Mouse (Mus musculus) myocyte (in vitro differentiated cells): ENCODE data around the gene Ucn3. TPM values are rescaled to one million over a fixed set of nuclear protein-coding genes. Genes with fewer than 3 reads are reported as not detected.

Experiments used
- H3K27me3 ChIP-seq: one replicate; pipeline ENCODE4 v1.6.1; 2011; ENCODE audit not compliant: control insufficient read depth, insufficient read depth, insufficient read length
- H3K36me3 ChIP-seq: one replicate; pipeline ENCODE4 v1.6.1; 2011; ENCODE audit not compliant: control insufficient read depth, insufficient read depth
- H3K4me2 ChIP-seq: one replicate; pipeline ENCODE4 v1.6.1; 2011; ENCODE audit warnings: low read depth, control low read depth
- H3K4me3 ChIP-seq: one replicate; pipeline ENCODE4 v1.5.1; 2011; ENCODE audit warnings: mild to moderate bottlenecking, control low read depth, moderate library complexity
- H3K79me2 ChIP-seq: one replicate; pipeline ENCODE4 v1.6.1; 2011; ENCODE audit not compliant: control insufficient read depth, insufficient read depth
- H3ac ChIP-seq: one replicate; pipeline ENCODE4 v1.6.1; 2011; ENCODE audit not compliant: control insufficient read depth, insufficient read length
- CEBPB ChIP-seq: IDR thresholded peaks from 2 replicates; pipeline ENCODE4 v1.6.1; 2011; ENCODE audit warnings: mild to moderate bottlenecking, moderate library complexity; ENCODE audit not compliant: poor library complexity, insufficient read depth, severe bottlenecking
- E2F4 ChIP-seq: IDR thresholded peaks from one replicate; pipeline ENCODE4 v1.6.1; 2011; ENCODE audit warnings: mild to moderate bottlenecking, control low read depth, moderate library complexity; ENCODE audit not compliant: insufficient read depth
- MAX ChIP-seq: IDR thresholded peaks from one replicate; pipeline ENCODE4 v1.6.1; 2011; ENCODE audit warnings: low read depth, mild to moderate bottlenecking, control low read depth
- MYOD1 ChIP-seq, 3 experiments: IDR thresholded peaks; one replicate each; pipeline ENCODE4 v1.6.1; 2011; ENCODE audit warnings: control low read depth in 2 of 3, low read depth in 2 of 3, mild to moderate bottlenecking in 2 of 3, moderate library complexity in 1 of 3; ENCODE audit not compliant: insufficient read length in 2 of 3, control insufficient read depth in 1 of 3
- MYOG ChIP-seq, 3 experiments: IDR thresholded peaks; one replicate each; pipeline ENCODE4 v1.6.1; 2011; ENCODE audit warnings: control low read depth in 2 of 3, low read depth in 2 of 3, mild to moderate bottlenecking in 2 of 3; ENCODE audit not compliant: insufficient read length in 2 of 3, control insufficient read depth in 1 of 3, insufficient read depth in 1 of 3
- POLR2A ChIP-seq: IDR thresholded peaks from one replicate; pipeline ENCODE4 v1.6.1; 2011; ENCODE audit warnings: low read depth, mild to moderate bottlenecking, control low read depth, moderate library complexity; ENCODE audit not compliant: insufficient read length
- POLR2AphosphoS2 ChIP-seq: IDR thresholded peaks from one replicate; pipeline ENCODE4 v1.6.1; 2011; ENCODE audit warnings: low read depth, control low read depth; ENCODE audit not compliant: insufficient read length
- REST ChIP-seq: IDR thresholded peaks from one replicate; pipeline ENCODE4 v1.6.1; 2011; ENCODE audit warnings: mild to moderate bottlenecking, control low read depth, moderate library complexity; ENCODE audit not compliant: insufficient read depth, insufficient read length
- SRF ChIP-seq: IDR thresholded peaks from one replicate; pipeline ENCODE4 v1.6.1; 2011; ENCODE audit warnings: low read depth; ENCODE audit not compliant: control insufficient read depth, insufficient read length
- TCF12 ChIP-seq: IDR thresholded peaks from one replicate; pipeline ENCODE4 v1.6.1; 2011; ENCODE audit warnings: mild to moderate bottlenecking, control low read depth; ENCODE audit not compliant: poor library complexity, insufficient read depth, severe bottlenecking
- TCF3 ChIP-seq: IDR thresholded peaks from one replicate; pipeline ENCODE4 v1.6.1; 2011; ENCODE audit warnings: low read depth, control low read depth; ENCODE audit not compliant: insufficient read length
- USF1 ChIP-seq: IDR thresholded peaks from one replicate; pipeline ENCODE4 v1.6.1; 2011; ENCODE audit warnings: low read depth, mild to moderate bottlenecking, control low read depth, moderate library complexity
- polyA plus RNA-seq: library from polyadenylated mRNA; unstranded; fragments of >200 nt; fragmentation: generic; extraction: Trizol; gene quantifications from one replicate; pipeline ENCODE4 v1.2.1, GENCODE M21; 2012; ENCODE audit warnings: missing spikeins

Ucn3 gene
- polyA plus RNA-seq = not detected

DNA sequence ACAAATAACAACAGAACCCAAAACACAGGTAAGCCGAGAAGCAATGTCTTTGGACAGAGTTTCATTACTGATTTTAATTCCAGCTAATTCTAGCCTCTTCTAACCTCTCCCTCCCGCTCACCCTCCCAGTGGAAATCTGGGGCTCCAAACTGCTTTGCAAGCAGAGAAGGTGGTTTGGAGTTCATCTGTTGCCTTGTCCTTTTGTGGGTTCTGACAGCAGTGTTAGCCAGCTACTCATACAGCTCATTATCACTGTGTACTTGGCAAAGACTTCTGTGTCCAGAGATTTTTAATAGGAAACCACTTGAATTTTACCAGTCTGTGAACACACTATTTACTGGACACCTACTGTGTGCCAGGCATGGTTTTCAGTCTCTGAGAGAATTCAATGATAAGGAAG lies at the start of gene Ucn3:
TSS of gene Ucn3 (minus strand) at position 101 of the 400 bp plus-strand sequence.
- Histone ChIP-seq H3K27me3 (peaks cover 15% of the 10 kb centered on the region), H3K4me3 (no peak within 1 kb of the TSS), H3K79me2 (no peaks in the 10 kb centered on the region), H3K4me2 (no peak within 1 kb of the TSS), H3K36me3 (no peaks in the 10 kb centered on the region), H3ac (no peak within 1 kb of the TSS)
- TF ChIP-seq MYOD1 (IDR thresholded peaks at IDR 0.05; ENCODE audit: control insufficient read depth in 1 of 3, insufficient read length in 2 of 3, low read depth in 2 of 3) = no peak
- TF ChIP-seq SRF = no peak
- no peak for TF ChIP-seq REST
- TF ChIP-seq MYOG (IDR thresholded peaks at IDR 0.05; ENCODE audit: control insufficient read depth in 1 of 3, insufficient read depth in 1 of 3, insufficient read length in 2 of 3, low read depth in 2 of 3) = no peak
- no peak for TF ChIP-seq E2F4
- TF ChIP-seq USF1 = no peak
- TF ChIP-seq TCF12 = no peak
- TF ChIP-seq POLR2AphosphoS2 = no peak
- TF ChIP-seq MAX = no peak
- TF ChIP-seq TCF3 = no peak
- no peak for TF ChIP-seq POLR2A
- no peak for TF ChIP-seq CEBPB

DNA sequence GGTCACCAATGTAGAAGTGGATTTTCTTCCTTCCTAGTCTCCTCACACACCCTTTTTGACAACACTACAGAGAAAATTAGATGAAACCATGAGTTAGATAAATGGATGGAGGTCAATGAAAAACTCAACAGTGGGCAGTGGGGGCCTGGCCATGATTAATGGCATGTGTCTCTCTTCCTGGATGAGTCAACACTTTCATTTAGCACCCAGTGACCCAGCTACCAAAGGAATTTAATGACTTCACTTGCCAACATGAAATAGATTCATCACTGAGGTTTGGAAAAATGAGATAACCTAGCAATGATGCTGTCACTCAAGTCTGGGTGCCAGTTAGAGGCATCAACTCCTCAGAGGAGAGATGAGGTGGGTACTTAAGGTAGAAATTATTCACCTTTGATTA lies 46.9 kb upstream of the Ucn3 start:
- no peaks in the 10 kb centered on the region for H3K79me2 ChIP-seq
- no peak overlapping the region for H3ac ChIP-seq
- no peak overlapping the region for H3K4me2 ChIP-seq
- H3K27me3 ChIP-seq = no peaks in the 10 kb centered on the region
- no peak overlapping the region for H3K4me3 ChIP-seq
- no peak for TF ChIP-seq CEBPB
- no peak for TF ChIP-seq TCF3
- no peak for TF ChIP-seq POLR2AphosphoS2
- no peak for TF ChIP-seq USF1
- no peak for TF ChIP-seq REST
- TF ChIP-seq TCF12 = no peak
- no peaks in the 10 kb centered on the region for H3K36me3 ChIP-seq

DNA sequence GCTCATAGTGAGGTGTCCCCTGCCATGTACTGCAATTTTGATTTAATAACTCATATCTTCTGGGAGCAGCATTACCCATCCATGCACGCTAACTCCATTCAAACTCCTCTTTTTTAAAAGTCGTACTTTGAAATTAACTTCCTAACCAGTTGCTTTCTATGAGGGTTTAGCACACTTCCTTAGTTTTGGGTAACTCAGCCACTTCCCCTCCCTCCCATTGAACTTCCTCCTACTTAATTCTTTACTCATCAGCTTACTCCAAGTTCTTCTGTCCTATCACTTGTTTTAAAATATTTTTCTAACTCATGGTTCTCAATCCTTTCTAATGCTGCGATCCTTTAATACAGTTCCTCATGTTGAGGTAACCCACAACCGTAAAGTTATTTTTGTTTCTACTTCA lies 23.7 kb upstream of the Ucn3 start:
- TF ChIP-seq TCF3 (no peak), TCF12 (no peak), MYOG (IDR thresholded peaks at IDR 0.05; ENCODE audit: control insufficient read depth in 1 of 3, insufficient read depth in 1 of 3, insufficient read length in 2 of 3, low read depth in 2 of 3) (no peak), POLR2AphosphoS2 (no peak), MYOD1 (IDR thresholded peaks at IDR 0.05; ENCODE audit: control insufficient read depth in 1 of 3, insufficient read length in 2 of 3, low read depth in 2 of 3) (no peak), E2F4 (no peak), USF1 (no peak), MAX (no peak), SRF (no peak), REST (no peak), CEBPB (no peak), POLR2A (no peak)
- Histone ChIP-seq H3K4me3 (no peak overlapping the region), H3ac (no peak overlapping the region)

DNA sequence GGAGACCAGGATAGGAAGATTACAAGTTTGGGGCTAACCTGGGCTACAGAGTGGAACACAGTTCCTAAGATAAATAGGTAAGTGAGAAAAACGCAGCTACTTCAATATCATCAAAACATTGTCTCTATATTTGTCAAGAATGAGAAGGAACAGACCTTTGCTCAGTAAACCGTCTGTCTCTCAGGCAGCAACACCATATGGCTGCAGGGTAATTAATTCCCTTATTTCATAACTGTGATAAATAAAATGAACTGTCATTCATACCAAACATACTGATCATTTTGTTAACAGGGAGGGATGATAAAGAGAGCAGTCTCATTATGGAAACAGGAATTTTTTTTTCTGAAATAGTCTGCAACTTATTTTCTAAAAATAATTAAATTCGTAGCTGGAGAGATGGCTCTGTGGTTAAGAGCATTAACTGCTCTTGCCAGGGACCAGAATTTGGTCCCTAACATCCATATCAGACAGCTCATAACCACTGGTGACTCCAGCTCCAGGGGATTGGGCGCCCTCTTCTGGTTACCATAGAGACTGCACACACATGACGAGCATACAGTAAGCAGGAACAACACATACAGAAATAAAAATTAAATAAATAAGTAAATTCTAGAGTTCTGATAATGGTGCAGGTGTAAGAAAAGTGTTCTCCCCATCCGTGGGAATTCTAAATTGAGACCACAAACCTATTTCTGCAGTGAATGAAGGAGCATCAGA lies 6.2 kb upstream of the Ucn3 start:
- Histone ChIP-seq H3K36me3 (no peaks in the 10 kb centered on the region), H3K27me3 (no peaks in the 10 kb centered on the region), H3ac (no peak overlapping the region), H3K4me3 (no peak overlapping the region), H3K79me2 (no peaks in the 10 kb centered on the region), H3K4me2 (no peak overlapping the region)
- TF ChIP-seq E2F4 (no peak), POLR2A (no peak), TCF12 (no peak), CEBPB (no peak), POLR2AphosphoS2 (no peak), USF1 (no peak), MYOG (IDR thresholded peaks at IDR 0.05; ENCODE audit: control insufficient read depth in 1 of 3, insufficient read depth in 1 of 3, insufficient read length in 2 of 3, low read depth in 2 of 3) (no peak), SRF (no peak), MYOD1 (IDR thresholded peaks at IDR 0.05; ENCODE audit: control insufficient read depth in 1 of 3, insufficient read length in 2 of 3, low read depth in 2 of 3) (no peak), MAX (no peak), REST (no peak), TCF3 (no peak)

More for the DNA sequence above, 23.7 kb upstream of the Ucn3 start:
- Histone ChIP-seq H3K36me3 (no peaks in the 10 kb centered on the region), H3K4me2 (no peak overlapping the region), H3K27me3 (no peaks in the 10 kb centered on the region), H3K79me2 (no peaks in the 10 kb centered on the region)
